Mouse (Mus musculus): ENCODE measurements around the gene Mest.

Gene Mest

DNA sequence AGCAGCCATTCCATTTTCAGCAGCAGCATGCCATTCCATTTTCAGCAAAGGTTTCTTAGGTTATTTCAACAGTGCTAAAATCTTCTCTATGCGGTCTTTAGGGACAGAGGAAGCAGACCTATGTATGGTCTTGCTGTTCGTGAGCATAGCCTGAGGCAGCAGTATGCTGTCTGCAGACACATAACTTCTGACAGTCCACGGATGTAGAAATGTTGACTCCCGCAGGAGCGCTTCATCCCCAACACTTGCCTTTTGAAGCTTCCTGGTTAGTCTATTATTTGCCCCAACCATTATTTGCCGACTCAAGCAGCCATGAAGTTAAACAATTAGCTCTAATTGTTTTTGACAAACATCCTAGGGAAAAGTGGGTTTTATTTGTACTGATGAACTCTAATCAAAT is 14.2 kb upstream of the Mest start:
- no peak for DNase-seq

DNA sequence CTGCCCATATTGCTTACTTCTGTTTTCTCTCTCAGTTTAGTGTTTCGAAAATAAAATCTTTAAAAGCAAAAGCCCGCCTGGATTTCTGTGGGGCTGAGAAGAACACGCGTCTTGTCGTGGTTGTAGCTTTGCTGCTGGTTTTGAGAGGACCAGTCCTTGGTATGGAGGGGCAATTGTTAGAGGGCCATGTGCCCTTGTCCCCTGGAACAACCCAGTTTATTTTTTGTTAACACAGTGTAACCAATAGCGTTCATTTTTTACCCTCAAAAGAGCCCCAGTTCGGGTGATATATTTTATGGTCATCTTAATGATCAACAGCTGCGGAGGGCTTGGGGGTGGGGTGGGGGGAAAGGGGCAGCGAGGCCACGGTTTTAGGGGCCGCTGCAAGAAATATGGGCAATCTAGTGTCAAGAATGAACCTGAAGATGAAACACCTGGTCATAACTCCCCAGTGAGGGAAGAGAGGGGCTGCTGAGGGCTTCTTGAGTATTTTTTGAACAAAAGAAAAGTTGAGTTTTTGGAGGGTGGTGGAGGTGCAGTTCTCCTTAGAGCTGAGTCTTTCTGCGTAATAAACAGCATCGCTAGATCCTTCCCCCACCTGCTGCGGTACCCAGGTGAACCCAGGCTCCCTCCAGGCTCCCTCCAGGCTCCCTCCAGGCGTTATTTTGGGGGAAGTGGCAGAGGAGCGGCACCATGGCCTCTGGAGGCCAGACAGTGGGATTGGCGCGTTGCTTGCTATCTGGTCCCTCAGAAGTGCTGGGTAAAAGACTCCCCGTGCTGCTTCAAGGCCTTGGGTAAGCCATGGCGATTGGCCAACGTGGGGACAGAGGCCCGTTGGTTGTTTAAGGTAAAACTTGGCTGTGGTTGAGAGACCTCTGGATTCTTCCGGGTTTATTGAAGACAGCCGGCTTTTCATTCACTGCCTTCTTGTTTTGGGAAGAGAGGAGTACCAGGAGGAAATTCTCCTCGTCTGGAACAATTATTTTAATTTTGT is 12.7 kb upstream of the Mest start:
- no peak for DNase-seq

GRCm38 (mm10) chr6:30711365-30711763 is 12.0 kb upstream of the Mest start:
- DNase-seq, result no peak

GRCm38 (mm10) chr6:30712484-30712883 is 10.9 kb upstream of the Mest start:
- DNase-seq, result no peak

GRCm38 (mm10) chr6:30713455-30713854 is 9.9 kb upstream of the Mest start:
- DNase-seq, result no peak

DNA sequence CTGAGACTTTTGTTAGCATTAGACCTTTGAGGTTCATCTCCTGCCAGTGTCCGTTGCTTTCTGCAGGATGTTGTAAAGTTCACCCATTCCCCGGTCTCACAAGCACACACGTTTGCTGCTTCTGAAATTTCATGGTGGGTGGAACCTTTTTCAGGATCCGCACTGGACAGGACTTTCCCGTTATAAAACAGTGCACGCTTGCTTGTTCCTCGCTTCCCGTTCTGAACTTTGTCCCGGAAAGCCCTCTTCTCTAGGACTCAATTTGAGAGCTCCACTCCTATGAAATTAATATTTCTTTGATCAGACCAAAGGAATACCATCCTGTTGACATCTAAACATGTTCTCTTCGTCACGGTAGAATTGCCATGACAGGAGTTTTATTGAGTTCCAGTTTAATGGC is 9.5 kb upstream of the Mest start:
- no peak for DNase-seq

GRCm38 (mm10) chr6:30714891-30715471 is 8.4 kb upstream of the Mest start:
- no peak for DNase-seq

- DNase-seq, result no peak
These were observed 6.6 kb upstream of the Mest start for GRCm38 (mm10) chr6:30716796-30717195.

- no peak for DNase-seq
These were observed 772 bp upstream of the Mest start for GRCm38 (mm10) chr6:30722385-30723164.

DNA sequence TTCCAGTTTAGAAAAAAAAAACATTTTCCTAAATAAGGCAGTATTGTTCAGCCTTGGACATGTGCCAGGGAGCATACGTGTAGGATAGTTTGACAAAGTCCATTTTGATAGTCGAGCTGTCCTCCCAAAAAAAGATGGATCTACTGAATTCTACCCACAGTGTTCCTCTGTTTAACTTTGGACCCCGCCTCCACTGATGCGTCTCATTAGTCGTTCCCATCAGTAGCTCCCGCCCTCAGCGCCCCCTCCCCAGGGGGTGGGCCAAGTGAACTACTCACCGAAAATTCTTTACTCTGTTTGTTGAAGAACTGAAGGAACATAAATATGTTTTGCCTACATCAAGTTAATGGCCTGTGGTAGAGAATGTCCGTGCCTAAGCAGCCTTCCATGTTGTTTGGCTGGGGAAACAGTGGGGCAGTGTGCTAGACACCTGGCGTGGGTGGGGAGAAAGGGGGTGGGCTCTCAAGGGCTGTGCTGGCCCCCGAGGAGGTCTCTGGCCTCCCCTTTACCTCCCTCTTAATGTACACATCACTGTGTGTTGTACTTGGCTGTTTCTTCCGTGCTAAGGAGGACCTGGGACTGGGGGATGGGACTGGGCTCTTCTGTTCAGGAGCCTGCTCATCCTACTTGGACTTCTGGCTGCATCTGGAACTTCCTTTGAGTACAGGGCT is 7.1 kb downstream of the Mest start:
- DNase-seq, result no peak

DNA sequence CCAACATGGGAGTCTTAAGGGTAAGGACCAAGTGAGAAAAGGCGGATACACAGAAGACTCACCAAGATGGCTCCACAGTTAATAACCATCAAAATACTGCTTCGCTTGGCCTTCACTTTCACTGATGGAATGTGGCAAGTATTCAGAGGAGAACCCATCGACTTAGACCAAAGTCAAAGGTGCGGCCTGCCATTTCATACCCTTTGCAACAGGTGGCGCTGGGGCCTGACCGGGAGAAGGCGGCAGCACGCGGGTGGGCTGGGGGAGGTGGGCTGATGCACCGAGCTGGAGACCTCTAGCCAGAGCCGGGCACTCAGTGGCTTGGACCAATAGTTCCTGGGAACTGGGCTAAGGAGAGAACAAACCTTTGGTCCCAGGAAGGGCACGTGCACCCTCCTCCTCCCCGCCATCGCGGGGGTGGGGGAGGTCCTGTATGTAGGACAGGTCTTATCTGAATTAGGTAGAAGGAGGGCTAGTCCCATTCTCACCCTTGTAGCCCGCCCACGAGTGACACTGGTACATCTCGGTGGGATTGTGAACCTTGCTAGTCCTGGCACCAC is 9.3 kb downstream of the Mest start:
- DNase-seq, result no peak

DNA sequence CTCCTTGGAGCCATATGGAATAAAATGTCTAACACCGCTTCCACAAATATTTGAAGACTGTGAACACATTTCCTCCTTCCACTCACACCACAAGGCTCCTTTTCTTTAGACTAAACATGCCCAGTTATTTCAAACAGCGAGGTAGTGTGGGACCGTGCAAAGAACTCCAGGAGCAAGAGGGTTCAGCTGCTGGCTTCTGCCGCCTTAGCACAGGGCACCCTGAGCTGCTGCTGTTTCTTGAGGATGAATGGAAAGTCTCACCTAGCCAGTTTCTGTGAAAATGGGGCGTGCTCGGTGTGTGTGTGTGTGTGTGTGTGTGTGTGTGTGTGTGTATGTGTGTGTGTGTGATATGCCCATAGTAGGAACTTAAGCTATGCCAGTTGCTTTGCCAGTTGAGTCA is 11.1 kb downstream of the Mest start:
- DNase-seq, result no peak

DNA sequence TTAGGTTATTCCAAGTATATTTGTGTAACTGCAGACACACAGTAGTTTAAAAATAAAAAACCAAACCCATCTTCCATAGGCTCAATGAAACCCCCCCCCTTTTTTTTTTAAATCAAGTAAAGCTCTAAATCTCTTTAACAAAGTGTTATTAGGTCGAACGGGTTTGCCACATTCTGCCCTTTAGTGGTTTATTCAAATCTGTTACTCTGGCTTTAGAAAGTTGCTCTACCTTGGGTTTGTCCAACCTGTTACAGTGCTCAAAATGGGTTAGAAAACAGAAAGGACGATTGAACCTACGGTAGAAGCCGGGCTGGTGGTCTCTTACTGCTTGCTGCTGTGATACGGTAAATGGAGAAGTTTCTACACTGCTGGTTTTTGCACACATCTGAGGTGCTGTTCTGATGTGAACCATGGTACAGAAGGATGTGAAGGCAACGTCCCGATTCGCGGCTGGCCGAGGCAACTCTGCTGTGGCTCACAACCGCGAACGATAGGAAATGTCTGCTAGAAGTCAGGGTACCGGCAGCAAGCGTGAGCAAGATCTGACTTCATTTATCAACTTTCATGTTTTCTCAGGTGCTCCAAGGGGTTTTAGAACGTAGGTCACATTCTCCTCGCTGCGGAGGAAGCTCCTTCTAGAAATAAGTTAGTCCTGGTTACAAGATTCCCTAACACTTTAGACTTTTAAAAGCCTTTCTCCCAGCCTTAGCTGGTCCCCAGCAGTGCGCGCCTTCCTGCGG is 11.8 kb downstream of the Mest start:
- no peak for DNase-seq

DNA sequence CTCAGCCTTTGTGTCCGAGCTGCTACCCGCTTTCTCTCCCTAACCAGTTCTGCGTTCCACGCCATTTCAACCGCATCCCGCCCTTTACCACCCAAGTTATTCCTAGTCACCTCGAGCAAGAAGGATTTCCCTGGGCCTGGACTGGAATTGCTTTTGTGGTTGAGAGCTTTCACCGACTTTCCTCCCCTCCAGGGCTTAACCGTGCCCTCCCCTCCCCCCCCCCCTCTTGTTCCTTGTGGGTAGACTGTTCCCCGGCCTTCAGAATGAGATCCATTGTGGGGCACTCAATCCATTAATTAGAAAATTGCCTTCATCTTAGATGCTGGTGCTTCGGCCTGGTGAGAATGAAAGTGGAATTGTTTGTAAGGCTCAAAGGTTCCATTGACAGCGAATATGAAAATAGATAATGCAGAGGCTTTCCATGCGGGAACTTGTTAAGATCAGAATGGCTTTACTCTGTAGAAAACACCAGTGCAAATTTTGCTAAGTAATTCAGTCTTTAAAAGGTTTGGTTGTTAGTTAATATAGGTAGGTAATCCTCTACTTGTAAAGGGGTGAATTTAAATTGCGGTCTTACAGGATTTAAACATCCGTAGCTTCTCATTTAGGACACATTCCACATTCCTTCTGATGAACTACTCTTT is 12.5 kb downstream of the Mest start:
- no peak for DNase-seq

- DNase-seq, result no peak
These were observed 13.0 kb downstream of the Mest start for GRCm38 (mm10) chr6:30736372-30736762.

- DNase-seq, result peak; percentile 63
These were observed 13.7 kb downstream of the Mest start for GRCm38 (mm10) chr6:30736864-30737547.

DNA sequence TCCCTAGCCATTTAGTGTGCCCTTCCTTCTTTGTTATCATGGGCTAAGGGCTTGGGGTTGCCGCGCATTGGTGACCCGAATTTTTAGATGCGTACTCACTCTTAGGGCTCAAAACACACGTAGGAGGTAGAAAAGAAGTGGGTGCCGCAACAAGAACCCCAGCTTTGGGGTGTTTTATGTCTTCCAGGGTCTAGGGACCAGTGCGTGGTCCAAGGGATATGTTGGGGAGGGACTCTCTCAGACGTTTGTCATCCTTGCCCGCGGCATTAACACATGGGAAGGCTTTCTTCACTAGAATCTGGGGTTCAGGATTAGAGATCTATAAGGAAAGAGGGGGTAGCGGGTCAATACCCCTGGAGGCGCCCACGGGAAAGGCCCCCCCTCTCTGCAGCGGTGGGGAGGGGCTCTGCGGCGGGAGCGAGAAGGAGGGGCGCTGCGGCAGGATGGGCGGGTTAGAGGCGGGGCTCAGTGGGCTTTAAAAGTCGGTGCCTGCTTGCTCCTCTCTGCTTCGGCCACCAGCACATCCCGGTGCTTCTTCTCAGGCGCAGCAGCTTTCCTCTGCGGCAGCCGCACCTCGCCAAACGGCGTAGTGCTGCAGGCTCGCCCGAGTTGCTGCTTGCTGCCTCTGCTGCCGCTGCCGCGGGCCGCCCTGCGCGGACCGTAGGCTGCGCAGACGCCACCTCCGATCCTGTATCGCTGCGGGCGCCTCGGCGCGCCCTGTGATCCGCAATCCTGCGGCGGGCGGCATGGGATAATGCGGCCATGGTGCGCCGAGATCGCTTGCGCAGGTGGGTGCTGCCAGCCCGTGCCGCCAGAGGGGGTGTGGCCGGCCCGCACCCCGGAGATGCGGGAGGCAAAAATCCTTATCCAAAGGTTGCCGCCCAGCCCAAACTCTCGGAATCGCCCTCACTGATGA is 14.5 kb downstream of the Mest start:
- peak; percentile 78 for DNase-seq

DNA sequence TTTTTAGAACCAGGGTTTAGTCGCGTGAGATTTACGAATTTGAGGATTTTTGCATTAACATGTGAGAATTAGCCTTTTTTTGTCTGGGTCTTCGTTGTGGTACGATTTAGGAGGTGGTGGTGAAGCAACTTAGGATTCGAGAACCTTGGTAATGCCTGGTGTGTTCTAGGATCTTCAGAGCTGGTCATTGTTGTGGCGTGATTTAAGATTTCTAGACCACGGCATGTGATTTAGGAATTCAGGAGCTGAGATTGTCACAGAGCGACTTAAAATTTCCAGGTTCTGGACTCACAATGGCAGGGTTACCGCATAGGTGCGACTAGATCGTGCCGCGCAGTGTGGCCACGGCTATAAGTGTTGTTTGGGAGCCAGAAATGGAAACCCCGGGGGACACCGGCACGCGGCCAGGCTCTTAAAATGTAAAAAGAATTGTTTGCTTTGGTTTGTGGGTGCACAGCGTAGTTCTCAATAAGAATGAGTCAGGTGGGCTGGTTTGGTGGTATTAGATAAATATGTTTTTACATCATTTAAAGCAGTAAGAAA is 15.2 kb downstream of the Mest start:
- DNase-seq, result peak; percentile 18

DNA sequence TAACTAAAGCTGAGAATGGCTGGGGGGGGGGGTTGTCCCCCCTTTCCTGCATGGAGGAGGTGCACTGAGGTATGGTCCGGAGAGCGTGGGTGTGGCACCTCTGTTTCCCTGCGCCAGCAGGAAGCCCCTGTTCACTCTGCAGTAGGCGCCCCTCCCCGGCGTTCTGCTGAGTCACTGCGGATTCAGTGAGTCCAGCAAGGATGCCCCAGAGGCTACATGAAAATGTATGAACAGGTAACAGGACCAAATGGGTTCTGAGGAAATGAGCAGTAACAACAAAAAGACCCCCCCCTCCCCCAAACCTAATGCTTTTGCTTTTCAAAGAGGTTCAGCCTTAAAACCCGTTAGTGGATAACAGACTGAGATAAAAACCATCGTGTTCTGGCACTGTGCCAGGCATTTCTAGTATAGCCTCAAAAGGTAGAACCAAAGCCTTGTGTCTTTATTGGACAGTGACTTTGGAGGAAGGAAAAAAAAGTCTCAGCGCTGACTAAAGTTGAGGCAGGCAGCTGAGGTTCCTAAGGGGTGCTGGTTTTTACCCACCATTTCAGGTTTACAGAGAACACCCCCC is 15.9 kb downstream of the Mest start:
- peak; percentile 26 for DNase-seq

Measured in cerebellum, adult 8-10 months (tissue).